Mouse (Mus musculus) embryonic fibroblast, embryonic 13.5 days (primary cell): Measurements from ENCODE around the gene Rnft2. TPM values are rescaled to one million over a fixed set of nuclear protein-coding genes. Genes with fewer than 3 reads are reported as not detected.

Source experiments
- H3K27ac ChIP-seq: 2 replicates; pipeline ENCODE4 v1.5.1; 2012; ENCODE audit warnings: low read length, control low read depth, inconsistent platforms; ENCODE audit not compliant: insufficient read depth
- H3K4me1 ChIP-seq: 2 replicates; pipeline ENCODE4 v1.6.1; 2011; ENCODE audit warnings: low read length; ENCODE audit not compliant: control insufficient read depth, insufficient read depth
- H3K4me3 ChIP-seq: 2 replicates; pipeline ENCODE4 v1.5.1; 2011; ENCODE audit warnings: mild to moderate bottlenecking, control low read depth, low read length; ENCODE audit not compliant: insufficient read depth
- CTCF ChIP-seq: IDR thresholded peaks from 2 replicates; pipeline ENCODE4 v1.5.1; 2011; ENCODE audit warnings: mild to moderate bottlenecking, control low read depth, low read length, moderate library complexity, borderline replicate concordance; ENCODE audit not compliant: insufficient read depth
- POLR2A ChIP-seq: IDR thresholded peaks from 2 replicates; pipeline ENCODE4 v1.6.1; 2011; ENCODE audit warnings: low read depth, mild to moderate bottlenecking, control low read depth, low read length, moderate library complexity
- polyA plus RNA-seq: library from polyadenylated mRNA; stranded (reverse); fragments of >200 nt; gene quantifications from 2 replicates; pipeline ENCODE4 v1.2.4, GENCODE M21; 2011; ENCODE audit warnings: low read depth; ENCODE audit not compliant: missing spikeins, insufficient read length

Rnft2 gene
- polyA plus RNA-seq, 1 experiment: 2.9 TPM

- no peaks in the 10 kb centered on the region for H3K4me1 ChIP-seq
- H3K4me3 ChIP-seq: no peak overlapping the region
- TF ChIP-seq CTCF (no peak), POLR2A (no peak)
- no peak overlapping the region for H3K27ac ChIP-seq
Observed at GRCm38 (mm10) chr5:118259152-118259551, 14.2 kb upstream of the Rnft2 start.

DNA sequence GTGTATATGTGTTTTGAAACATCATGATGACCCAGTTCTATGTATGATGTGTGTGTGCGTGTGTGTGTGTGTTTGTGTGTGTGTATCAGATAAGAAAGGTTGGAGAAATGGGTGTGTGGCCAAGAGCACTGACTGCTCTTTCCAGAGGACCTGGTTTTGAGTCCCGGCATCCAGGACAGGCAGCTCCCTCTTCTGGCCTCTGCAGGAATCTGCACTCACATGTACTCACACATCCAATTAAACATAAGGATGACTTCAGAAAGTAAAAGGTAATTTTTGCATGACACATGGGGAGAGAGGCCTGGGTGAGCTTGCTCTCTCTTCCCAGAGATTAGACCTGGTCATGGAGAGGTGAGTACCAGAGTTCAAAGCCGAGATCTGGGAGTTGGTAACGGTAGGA is 12.1 kb upstream of the Rnft2 start:
- TF ChIP-seq CTCF (no peak), POLR2A (no peak)
- Histone ChIP-seq H3K4me1 (no peaks in the 10 kb centered on the region), H3K4me3 (no peak overlapping the region), H3K27ac (no peak overlapping the region)

GRCm38 (mm10) chr5:118253551-118253950 is 8.6 kb upstream of the Rnft2 start:
- TF ChIP-seq POLR2A (no peak), CTCF (no peak)
- no peaks in the 10 kb centered on the region for H3K4me1 ChIP-seq
- H3K4me3 ChIP-seq: no peak overlapping the region
- no peak overlapping the region for H3K27ac ChIP-seq

- H3K4me3 ChIP-seq: no peak overlapping the region
- 0 out of 2 replicates have a peak, but pooled peaks cover 7% of the 10 kb centered on the region for H3K4me1 ChIP-seq
- no peak overlapping the region for H3K27ac ChIP-seq
- TF ChIP-seq CTCF: no peak
- TF ChIP-seq POLR2A: no peak
Observed at GRCm38 (mm10) chr5:118250987-118251386, 6.1 kb upstream of the Rnft2 start.

DNA sequence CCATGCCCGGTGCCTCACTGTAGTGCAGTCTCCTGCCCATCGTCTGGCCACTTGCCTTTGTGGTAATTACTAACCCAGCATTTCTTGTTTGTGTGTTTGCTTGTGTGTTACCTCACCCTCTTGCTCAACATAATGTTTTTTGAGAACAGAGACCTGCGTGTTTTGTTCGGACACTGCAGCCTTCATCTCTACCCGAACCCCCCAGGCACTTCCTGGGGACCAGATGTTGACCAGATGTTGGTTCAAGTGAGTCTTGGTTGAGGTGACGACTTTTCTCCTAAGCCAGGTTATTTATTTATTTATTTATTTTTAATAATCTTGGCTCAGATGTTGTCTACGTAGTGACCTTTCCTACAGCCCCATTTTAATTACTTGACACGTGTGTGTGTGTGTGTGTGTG is 2.5 kb upstream of the Rnft2 start:
- Histone ChIP-seq H3K27ac (no peak overlapping the region), H3K4me1 (0 out of 2 replicates have a peak, but pooled peaks cover 7% of the 10 kb centered on the region), H3K4me3 (no peak overlapping the region)
- TF ChIP-seq POLR2A: no peak
- TF ChIP-seq CTCF: no peak

DNA sequence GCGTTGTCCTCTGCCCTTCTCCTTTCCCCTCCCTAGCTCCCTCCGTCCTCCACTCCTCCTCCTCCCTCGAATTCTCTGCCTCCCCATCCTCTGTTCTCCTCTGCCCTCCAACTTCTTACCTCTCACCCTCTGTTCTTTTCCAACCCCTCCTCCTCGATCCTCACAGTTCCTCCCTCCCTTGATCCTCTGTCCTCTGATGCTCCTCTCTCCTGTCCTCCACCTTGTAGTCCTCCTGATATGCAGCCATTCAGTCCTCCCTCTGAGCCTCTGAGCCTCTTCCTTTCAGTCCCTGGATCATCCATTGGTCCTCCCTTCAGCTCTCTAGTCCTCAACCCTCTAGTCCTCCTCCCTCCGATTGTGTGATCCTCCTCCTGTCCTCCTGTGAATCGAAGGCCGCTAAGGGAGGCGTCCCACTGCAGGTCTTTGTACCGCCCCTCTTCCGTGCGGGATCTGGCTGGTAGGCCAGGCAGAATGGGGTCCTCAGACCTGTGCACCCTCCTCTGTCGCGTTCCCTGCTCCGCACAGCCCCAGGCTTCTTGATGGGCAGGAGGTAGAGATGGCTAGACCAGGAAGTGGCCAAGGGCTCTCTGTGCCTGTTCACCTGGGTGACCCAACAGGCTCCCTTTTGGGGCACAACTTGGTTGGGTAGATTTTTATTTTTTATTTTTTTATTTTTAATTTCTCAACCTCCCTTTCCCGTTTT is 841 bp upstream of the Rnft2 start:
- Histone ChIP-seq H3K4me1 (0 out of 2 replicates have a peak, but pooled peaks cover 7% of the 10 kb centered on the region), H3K27ac (peak overlapping the region; percentile 9; the same call in 1 of the 2 replicates), H3K4me3 (peak overlapping the region; percentile 74)
- no peak; the same call in 1 of the 2 replicates for TF ChIP-seq POLR2A
- TF ChIP-seq CTCF: no peak

DNA sequence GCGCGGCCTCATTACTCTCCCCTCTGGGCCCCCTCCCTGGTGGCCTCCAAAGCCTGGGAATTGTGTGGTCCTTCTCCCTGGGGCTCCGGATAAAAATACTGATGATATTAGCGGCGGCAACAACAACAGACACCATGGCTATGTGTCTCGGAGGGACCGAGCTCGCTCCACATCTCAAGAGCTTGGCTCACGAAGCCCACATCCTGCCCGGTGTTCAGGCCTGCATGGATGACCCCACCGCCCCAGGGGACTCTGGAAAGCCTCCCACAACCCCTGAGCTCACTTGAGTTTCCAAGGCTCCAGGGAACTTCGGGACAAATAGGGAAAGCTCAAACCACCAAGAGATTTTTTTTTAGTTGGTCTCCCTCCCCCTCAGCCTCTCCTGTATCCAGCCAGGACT is 5.2 kb downstream of the Rnft2 start:
- no peak for TF ChIP-seq CTCF
- no peak for TF ChIP-seq POLR2A
- no peak overlapping the region for H3K27ac ChIP-seq
- H3K4me3 ChIP-seq: no peak overlapping the region
- H3K4me1 ChIP-seq: no peaks in the 10 kb centered on the region

DNA sequence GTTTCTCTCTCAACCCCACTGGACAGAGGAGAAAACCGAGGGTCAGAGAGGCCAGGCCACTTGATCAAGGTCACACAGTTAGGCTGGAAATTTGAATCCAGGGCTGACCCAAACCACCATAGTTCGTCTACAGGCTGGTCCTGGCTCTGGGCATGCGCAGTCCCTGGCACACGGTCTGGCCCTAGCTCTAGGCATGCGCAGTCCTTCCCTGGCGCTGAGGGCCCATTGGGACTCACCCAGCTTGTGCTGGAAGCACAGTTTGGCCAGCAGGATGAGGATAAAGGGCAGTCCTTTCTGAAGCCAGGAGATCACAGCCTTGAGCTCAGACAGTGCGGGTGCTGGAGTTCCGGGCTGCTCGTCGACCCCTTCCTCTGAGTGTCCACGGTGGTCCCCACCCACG is 8.0 kb downstream of the Rnft2 start:
- Histone ChIP-seq H3K27ac (no peak overlapping the region), H3K4me3 (no peak overlapping the region)
- TF ChIP-seq POLR2A (no peak), CTCF (no peak)

GRCm38 (mm10) chr5:118230071-118230611 is 14.8 kb downstream of the Rnft2 start:
- H3K27ac ChIP-seq: no peak overlapping the region
- no peak for TF ChIP-seq POLR2A
- TF ChIP-seq CTCF: no peak
- no peaks in the 10 kb centered on the region for H3K4me1 ChIP-seq
- H3K4me3 ChIP-seq: no peak overlapping the region

More for the DNA sequence above, 8.0 kb downstream of the Rnft2 start:
- H3K4me1 ChIP-seq: no peaks in the 10 kb centered on the region

DNA sequence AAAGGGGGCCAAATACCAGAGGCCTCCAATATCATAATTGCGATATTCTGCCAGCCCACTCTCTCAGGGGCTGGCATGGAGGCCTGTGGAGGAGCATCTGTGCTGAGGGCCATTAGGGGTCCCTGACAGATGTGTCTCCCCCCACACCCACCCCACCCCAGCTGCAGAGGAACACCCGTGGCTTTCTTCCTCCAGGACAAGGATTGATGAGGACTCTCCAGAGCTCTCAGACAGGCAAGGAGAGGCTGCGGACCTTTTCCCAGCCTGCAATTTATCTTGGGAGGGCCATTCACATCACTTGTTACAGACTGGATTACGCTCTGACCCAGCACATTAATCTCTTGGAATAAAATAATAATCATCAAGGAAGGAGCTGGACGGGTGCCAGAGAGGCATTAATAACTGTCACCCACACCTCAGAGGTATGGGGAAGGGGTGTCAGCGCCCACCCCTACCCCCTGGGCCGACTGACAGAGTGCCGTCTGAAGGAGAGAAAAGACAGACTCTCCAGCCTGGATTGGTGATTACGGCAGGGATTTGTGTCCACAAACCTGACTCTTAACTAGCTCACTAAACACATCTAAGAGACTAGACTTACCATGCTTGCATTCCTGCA is 21.7 kb downstream of the Rnft2 start:
- Histone ChIP-seq H3K4me3 (no peak overlapping the region), H3K27ac (no peak overlapping the region), H3K4me1 (no peaks in the 10 kb centered on the region)
- TF ChIP-seq POLR2A: no peak
- TF ChIP-seq CTCF: no peak
